Mouse (Mus musculus) heart, embryonic 10.5 days (tissue): ENCODE measurements around the gene Jakmip3. TPM values are rescaled to one million over a fixed set of nuclear protein-coding genes. Genes with fewer than 3 reads are reported as not detected.
A peak's percentile ranks its signal among the peaks of the same experiment; 100 is the strongest.

ENCODE experiments used
- DNase-seq: peaks from one replicate; pipeline ENCODE4 v3.0.0-alpha.2; 2017; ENCODE audit warnings: low spot score
- H3K27ac ChIP-seq: fragments of 300-500 bp; sonication (generic); 2 replicates; pipeline ENCODE4 v1.5.1; 2016; ENCODE audit warnings: mild to moderate bottlenecking
- H3K27me3 ChIP-seq: fragments of 300-500 bp; sonication (generic); 2 replicates; pipeline ENCODE4 v1.6.1; 2016; ENCODE audit warnings: mild to moderate bottlenecking; ENCODE audit not compliant: poor library complexity, insufficient read depth, severe bottlenecking
- H3K36me3 ChIP-seq: fragments of 300-500 bp; sonication (generic); 2 replicates; pipeline ENCODE4 v1.6.1; 2016; ENCODE audit warnings: mild to moderate bottlenecking, moderate library complexity
- H3K4me1 ChIP-seq: fragments of 300-500 bp; sonication (generic); 2 replicates; pipeline ENCODE4 v1.6.1; 2016; ENCODE audit warnings: mild to moderate bottlenecking
- H3K4me3 ChIP-seq: fragments of 300-500 bp; sonication (generic); 2 replicates; pipeline ENCODE4 v1.5.1; 2016; ENCODE audit warnings: mild to moderate bottlenecking, moderate library complexity
- H3K9me3 ChIP-seq: fragments of 300-500 bp; sonication (generic); 2 replicates; pipeline ENCODE4 v1.6.1; 2016; ENCODE audit warnings: mild to moderate bottlenecking, moderate library complexity
- WGBS: fragments of 180-500 bp; shearing (Covaris S2); methylation state at CpG from one replicate; pipeline ENCODE4 v1.1.7; 2016; 5-methylcytosine and 5-hydroxymethylcytosine counted together
- polyA plus RNA-seq: library from polyadenylated mRNA; unstranded; fragments of >200 nt; fragmentation: Nextera tagmentation; extraction: Ambion mirVana; gene quantifications from 2 replicates; pipeline ENCODE4 v1.2.1, GENCODE M21; 2016

Gene Jakmip3
- polyA plus RNA-seq, 1 experiment from 2014 or later = 0.09 TPM

DNA sequence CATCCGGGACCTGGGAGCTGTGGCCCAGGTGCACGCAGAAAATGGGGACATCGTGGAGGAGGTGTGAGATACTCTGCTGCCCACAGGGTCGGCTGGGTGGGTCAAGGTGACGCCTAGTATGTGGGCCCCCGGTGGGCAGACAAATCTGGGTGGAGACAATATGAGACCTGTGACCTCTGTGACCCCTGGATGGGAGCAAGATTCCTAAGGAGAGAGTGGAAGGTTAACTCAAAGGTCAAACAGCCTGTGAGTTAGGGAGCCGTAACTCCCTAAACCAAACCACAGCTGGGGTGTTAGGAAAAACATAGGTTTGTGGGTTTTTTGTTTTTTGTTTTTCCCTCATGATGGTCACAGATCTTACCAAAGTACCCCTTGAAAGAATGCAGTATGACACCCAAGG is 153.3 kb downstream of the Jakmip3 start:
- Histone ChIP-seq H3K27me3 (peaks cover 39% of the 10 kb centered on the region), H3K4me3 (no peak overlapping the region), H3K4me1 (no peaks in the 10 kb centered on the region), H3K36me3 (no peaks in the 10 kb centered on the region), H3K27ac (no peak overlapping the region), H3K9me3 (no peaks in the 10 kb centered on the region)
- 70% methylated on average over 7 of the region's 7 CpGs for WGBS
- DNase-seq = no peak

DNA sequence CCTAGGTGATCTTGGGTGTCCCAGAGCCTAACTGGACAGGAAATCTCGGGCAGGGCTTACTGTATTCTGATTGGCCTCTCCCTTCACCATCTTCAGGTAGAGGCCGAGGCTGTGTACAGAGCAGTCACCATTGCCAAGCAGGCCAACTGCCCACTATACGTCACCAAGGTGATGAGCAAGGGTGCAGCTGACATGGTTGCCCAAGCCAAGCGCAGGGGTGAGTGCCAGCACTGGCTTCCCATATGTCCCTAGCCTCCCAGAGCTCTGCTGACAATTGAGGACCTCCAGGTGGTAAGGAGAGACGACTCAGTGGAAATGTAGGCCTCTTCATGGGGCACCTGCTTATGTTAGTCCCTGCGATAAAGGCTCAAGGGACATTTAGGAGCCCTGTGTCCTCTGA is 154.2 kb downstream of the Jakmip3 start:
- H3K9me3 ChIP-seq = no peaks in the 10 kb centered on the region
- no peak overlapping the region for H3K4me3 ChIP-seq
- no peak for DNase-seq
- no peaks in the 10 kb centered on the region for H3K36me3 ChIP-seq
- no peak overlapping the region for H3K27ac ChIP-seq
- H3K27me3 ChIP-seq = peaks cover 31% of the 10 kb centered on the region
- no peaks in the 10 kb centered on the region for H3K4me1 ChIP-seq
- WGBS = 79% methylated on average over 6 of the region's 6 CpGs

DNA sequence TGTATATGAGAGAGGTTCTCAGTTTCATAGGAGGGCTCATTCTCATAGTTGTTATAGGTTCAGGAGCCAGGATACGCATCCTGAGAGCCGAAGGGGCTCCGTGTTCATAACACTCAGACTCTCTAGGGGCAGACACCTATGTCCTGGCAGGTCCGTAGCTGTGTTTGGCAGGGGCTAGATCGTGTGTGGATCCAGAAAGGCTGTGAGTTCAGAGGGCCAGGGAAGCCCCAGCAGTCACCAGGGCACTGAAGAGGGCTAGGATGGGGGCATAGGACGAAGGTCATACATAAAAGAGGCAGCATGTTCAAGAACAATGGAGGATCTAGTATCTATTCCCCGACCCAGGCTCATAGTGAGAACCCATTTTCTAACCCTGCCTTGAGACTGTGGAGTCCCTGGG is 154.8 kb downstream of the Jakmip3 start:
- Histone ChIP-seq H3K4me1 (no peaks in the 10 kb centered on the region), H3K36me3 (no peaks in the 10 kb centered on the region), H3K27me3 (peaks cover 31% of the 10 kb centered on the region; the same call in 1 of the 2 replicates), H3K4me3 (no peak overlapping the region), H3K9me3 (no peaks in the 10 kb centered on the region), H3K27ac (no peak overlapping the region)
- no peak for DNase-seq
- 80% methylated on average over 7 of the region's 7 CpGs for WGBS

DNA sequence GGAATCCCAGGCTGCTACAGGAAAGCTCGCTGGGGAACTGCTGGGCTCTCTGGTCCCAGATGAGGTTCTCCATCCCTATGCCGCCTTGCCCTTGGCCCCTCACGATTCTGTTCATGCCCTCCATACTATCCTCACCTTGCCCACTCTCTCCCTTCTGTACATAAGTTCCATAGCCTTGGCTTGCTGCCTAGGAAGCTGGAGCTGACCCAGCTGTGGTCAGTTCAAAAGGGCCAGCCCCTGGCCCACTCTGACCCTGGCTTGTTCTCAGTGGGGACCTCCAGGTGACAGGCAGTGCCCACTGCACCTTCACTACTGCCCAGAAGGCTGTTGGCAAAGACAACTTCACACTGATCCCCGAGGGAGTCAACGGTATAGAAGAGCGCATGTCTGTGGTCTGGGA is 155.9 kb downstream of the Jakmip3 start:
- DNase-seq = no peak
- peaks cover 32% of the 10 kb centered on the region; the same call in 1 of the 2 replicates for H3K27me3 ChIP-seq
- no peaks in the 10 kb centered on the region for H3K9me3 ChIP-seq
- H3K4me1 ChIP-seq = peaks cover 6% of the 10 kb centered on the region; the same call in 1 of the 2 replicates
- no peaks in the 10 kb centered on the region for H3K36me3 ChIP-seq
- H3K27ac ChIP-seq = no peak overlapping the region
- WGBS = 83% methylated on average over 6 of the region's 6 CpGs
- no peak overlapping the region for H3K4me3 ChIP-seq

DNA sequence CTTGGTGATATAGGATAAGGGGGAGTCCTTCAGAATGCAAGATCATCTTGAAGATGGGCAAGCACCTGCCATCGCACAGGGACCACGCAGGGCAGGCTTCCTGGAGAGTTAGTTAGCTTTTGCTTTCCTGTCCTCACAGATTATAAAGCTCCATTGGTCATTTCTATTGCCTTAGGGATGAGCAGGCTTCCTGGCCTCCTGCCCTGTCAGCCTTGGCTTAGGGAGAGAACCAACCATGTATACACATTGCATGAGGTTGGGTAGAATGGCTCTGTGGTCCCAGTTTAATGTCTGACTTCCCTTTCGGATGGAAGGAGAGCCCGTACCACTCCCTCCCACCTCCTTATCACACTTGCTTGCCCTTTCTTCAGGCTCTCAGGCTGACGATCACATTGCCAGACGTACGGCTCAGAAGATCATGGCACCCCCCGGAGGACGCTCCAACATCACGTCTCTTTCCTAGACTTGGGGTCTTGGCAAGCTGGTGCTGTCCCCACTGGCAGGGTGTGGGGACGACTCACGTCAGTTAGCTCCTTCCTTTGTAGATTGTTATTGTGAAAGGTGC is 160.1 kb downstream of the Jakmip3 start:
- H3K36me3 ChIP-seq = no peaks in the 10 kb centered on the region
- peaks cover 26% of the 10 kb centered on the region; the same call in 1 of the 2 replicates for H3K27me3 ChIP-seq
- DNase-seq = no peak
- WGBS = 60% methylated on average over 12 of the region's 12 CpGs
- no peaks in the 10 kb centered on the region for H3K9me3 ChIP-seq
- no peak overlapping the region for H3K27ac ChIP-seq
- peaks cover 6% of the 10 kb centered on the region; the same call in 1 of the 2 replicates for H3K4me1 ChIP-seq
- no peak overlapping the region for H3K4me3 ChIP-seq

DNA sequence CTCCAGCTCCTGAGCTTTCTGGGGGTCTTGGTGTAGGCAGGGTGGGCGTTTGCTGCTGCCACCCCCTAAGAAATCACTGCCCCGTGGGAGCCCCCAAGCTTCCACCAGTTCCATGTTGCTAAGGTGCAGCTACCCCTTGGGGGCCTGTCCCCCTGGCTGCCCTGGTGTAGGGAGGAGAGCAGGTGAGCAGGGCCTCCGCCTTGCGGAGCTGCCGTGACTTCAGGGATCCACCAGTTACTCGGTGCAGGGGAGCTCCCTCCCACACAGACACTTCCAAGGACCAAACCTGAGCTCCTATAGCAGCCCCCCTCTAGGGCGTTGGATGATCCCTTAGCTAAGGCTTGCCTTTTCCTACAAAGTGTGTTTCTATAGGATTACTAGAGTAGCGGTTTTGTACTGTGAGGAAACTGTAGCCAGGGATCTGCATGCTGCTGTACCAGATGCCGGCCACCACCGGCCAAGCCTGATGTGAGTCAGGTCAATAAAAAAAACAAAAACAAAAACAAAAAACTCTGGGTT is 160.8 kb downstream of the Jakmip3 start:
- 71% methylated on average over 10 of the region's 10 CpGs for WGBS
- peaks cover 6% of the 10 kb centered on the region; the same call in 1 of the 2 replicates for H3K4me1 ChIP-seq
- no peaks in the 10 kb centered on the region for H3K9me3 ChIP-seq
- no peaks in the 10 kb centered on the region for H3K36me3 ChIP-seq
- peaks cover 26% of the 10 kb centered on the region; the same call in 1 of the 2 replicates for H3K27me3 ChIP-seq
- no peak overlapping the region for H3K4me3 ChIP-seq
- no peak overlapping the region for H3K27ac ChIP-seq
- no peak for DNase-seq

DNA sequence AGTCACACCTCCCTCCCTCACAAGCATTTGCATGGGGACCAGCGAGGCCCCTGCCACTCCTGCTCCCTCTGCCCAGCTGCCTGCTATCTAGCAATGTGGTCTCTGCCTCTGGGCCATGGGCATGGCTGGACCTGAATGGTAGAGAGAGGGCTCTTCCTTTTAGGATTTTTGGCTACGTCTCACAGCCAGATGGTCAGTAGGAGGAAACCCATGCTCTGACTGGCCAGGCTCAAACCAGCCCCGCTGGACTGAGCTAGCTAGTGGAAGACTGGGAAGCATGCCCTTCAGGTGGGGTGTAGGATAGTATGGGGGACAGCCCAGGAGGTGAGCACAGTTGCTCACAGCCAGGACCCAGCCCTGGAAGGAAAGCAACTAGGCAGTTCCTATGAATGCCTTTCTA is 161.3 kb downstream of the Jakmip3 start:
- peaks cover 6% of the 10 kb centered on the region; the same call in 1 of the 2 replicates for H3K4me1 ChIP-seq
- DNase-seq = no peak
- H3K9me3 ChIP-seq = no peaks in the 10 kb centered on the region
- H3K27ac ChIP-seq = no peak overlapping the region
- 69% methylated on average over 3 of the region's 3 CpGs for WGBS
- H3K4me3 ChIP-seq = no peak overlapping the region
- peaks cover 28% of the 10 kb centered on the region; the same call in 1 of the 2 replicates for H3K27me3 ChIP-seq
- no peaks in the 10 kb centered on the region for H3K36me3 ChIP-seq

DNA sequence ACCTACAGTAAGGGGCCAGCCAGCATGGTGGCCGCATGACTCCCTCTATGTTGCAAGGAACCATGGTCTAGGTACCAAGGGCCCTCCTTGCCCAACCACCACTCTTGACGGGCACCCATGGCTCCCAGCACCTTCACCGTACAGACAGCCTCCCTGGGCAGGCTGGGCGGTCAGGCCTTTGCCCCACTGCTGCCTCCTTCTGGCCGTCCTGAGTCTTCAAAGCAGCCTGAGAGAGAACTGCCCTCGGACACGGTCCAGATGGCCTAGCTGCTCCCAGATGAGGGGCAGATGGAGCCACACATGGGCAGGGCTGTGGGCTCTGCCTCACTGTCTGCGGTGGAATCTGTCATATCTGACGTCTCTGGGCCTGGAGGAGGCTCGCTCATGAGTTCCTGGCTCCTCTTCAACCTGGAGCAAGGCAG is 163.4 kb downstream of the Jakmip3 start:
- H3K27ac ChIP-seq = no peak overlapping the region
- H3K4me3 ChIP-seq = no peak overlapping the region
- peaks cover 30% of the 10 kb centered on the region; the same call in 1 of the 2 replicates for H3K27me3 ChIP-seq
- H3K36me3 ChIP-seq = no peaks in the 10 kb centered on the region
- no peak for DNase-seq
- H3K4me1 ChIP-seq = peaks cover 12% of the 10 kb centered on the region
- WGBS = 57% methylated on average over 10 of the region's 10 CpGs
- H3K9me3 ChIP-seq = no peaks in the 10 kb centered on the region

DNA sequence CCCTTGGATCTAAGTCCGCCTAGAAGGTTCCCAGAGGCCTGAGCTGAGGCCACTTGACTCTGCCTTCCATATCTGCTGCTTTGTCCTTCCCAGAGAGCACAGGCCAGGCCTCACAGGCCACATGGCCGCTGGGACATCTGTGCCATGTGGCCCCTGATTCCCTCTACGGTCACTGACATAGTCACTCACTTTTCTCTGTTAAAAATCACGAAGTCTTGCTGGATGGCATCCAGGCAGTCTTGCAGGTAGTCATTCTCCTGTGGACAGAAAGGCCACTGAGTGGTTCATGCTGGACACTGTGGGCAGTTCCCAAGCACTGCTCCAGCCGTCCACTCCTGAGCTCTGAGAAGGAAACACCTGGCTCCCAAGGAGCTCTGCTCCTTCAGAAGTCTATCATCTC is 164.5 kb downstream of the Jakmip3 start:
- Histone ChIP-seq H3K27ac (no peak overlapping the region), H3K36me3 (no peaks in the 10 kb centered on the region), H3K4me3 (no peak overlapping the region), H3K27me3 (peaks cover 25% of the 10 kb centered on the region; the same call in 1 of the 2 replicates), H3K9me3 (no peaks in the 10 kb centered on the region), H3K4me1 (peaks cover 12% of the 10 kb centered on the region)
- DNase-seq = no peak
- 80% methylated on average over 5 of the region's 5 CpGs for WGBS

DNA sequence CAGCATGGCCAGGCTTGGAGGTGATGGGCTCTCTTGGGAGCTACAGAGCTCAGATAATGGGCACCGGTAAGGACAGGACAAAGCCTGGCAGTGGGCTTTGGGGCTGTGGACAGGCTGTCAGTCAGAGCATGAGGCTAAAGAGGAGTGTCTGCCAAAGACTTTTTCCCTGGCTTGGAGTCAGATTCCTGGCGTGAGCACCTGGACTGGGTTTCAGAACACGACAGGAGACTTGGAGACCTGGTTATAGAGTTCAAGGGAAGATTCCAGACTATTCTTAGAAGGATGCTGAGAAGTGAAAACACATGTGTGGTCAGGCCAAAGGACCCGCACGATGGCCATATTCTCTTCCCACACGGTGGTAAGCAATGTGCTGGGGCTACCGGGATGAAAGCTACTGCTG is 165.2 kb downstream of the Jakmip3 start:
- H3K4me1 ChIP-seq = peaks cover 12% of the 10 kb centered on the region
- peaks cover 21% of the 10 kb centered on the region; the same call in 1 of the 2 replicates for H3K27me3 ChIP-seq
- 83% methylated on average over 7 of the region's 7 CpGs for WGBS
- no peaks in the 10 kb centered on the region for H3K36me3 ChIP-seq
- DNase-seq = no peak
- no peak overlapping the region for H3K4me3 ChIP-seq
- H3K9me3 ChIP-seq = no peaks in the 10 kb centered on the region
- no peak overlapping the region for H3K27ac ChIP-seq

DNA sequence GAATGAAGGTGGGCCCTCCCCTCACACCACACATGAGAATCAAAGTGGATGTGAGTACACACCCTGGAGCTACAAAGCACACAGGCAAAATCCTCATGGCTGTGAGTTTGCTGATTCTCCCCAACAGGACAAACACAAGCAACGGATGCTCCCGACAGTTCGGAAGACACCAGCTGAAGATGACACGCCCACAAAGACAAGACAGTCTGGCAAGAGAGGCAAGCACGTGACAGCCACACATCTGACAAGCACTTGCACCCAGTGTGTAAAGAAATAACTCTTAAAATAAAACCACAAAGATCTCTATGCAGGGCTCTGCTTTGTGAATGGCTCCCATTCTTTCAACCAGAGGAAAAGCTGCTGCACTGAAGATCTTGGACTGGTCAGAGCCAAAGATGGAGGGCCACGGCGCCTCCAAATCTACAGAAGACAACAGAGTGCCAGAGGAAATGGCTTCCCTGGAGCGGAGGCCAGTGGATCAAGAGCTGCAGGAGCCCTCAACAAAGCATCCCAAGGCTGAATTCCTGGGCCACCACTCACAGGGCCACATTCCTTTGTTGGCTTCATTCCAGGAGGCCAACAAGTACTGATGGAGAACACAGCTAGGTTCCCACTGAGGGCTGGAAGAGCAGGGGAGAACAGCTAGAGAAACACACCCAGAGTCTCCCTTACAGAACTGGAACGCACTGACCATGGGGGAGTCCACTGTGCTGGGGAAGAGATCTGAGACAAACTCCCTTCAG is 167.5 kb downstream of the Jakmip3 start:
- Histone ChIP-seq H3K27me3 (peaks cover 8% of the 10 kb centered on the region; the same call in 1 of the 2 replicates), H3K27ac (no peak overlapping the region)
- DNase-seq = no peak

DNA sequence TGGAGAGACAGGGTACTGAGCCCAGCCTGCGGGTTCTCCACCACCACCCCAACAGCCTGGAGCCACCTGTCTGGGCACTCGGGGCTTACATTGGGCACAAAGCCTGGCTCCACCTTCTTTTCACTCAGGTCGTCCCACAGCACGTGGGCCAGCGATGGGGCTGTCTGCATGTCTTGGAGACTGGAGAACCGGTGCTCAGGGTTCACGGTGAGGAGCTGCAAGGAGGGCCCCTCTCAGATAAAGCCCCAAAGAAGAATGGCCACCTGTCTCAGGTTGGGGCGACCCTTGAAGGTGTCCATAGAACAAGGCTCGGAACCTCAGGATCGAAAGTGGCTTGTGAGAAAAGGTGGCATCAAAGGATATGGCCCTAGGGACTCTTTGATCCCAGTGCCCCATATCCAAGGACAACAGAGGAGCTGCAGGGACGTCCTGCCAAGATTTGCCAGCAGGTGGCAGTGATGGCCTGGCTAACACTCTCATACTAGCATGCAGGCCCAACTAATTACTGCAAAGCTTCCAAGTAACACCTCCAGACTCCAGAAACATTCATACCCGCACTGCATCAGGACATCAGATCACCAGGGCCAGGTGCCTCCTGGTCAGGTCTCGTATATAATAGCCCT is 178.7 kb downstream of the Jakmip3 start:
- 41% methylated on average over 13 of the region's 13 CpGs for WGBS
- Histone ChIP-seq H3K36me3 (no peaks in the 10 kb centered on the region), H3K4me1 (no peaks in the 10 kb centered on the region), H3K9me3 (no peaks in the 10 kb centered on the region), H3K27me3 (peaks cover 35% of the 10 kb centered on the region), H3K4me3 (no peak overlapping the region), H3K27ac (no peak overlapping the region)
- peak; percentile 87 for DNase-seq

More for the DNA sequence above, 167.5 kb downstream of the Jakmip3 start:
- Histone ChIP-seq H3K9me3 (no peaks in the 10 kb centered on the region), H3K36me3 (no peaks in the 10 kb centered on the region), H3K4me1 (peaks cover 6% of the 10 kb centered on the region), H3K4me3 (no peak overlapping the region)
- WGBS = 79% methylated on average over 9 of the region's 9 CpGs

DNA sequence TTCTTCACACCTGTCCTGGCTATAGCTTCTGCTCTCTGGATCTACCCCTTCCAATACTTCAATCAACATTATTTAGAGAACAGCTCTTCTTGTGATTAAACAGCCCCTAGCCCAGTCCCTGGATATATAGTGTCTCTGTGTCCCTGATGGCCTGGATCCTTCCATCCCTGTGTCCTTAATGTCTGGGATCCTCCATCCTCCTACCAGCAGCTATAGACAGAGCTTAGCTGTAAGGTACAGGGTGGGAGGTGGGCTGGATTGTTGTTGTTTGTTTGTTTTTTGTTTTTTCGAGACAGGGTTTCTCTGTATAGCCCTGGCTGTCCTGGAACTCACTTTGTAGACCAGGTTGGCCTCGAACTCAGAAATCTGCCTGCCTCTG is 179.2 kb downstream of the Jakmip3 start:
- Histone ChIP-seq H3K27me3 (peaks cover 35% of the 10 kb centered on the region), H3K4me3 (no peak overlapping the region), H3K4me1 (no peaks in the 10 kb centered on the region), H3K36me3 (no peaks in the 10 kb centered on the region), H3K9me3 (no peaks in the 10 kb centered on the region), H3K27ac (no peak overlapping the region)
- no peak for DNase-seq
- WGBS = 50% methylated on average over 2 of the region's 2 CpGs
